Mouse (Mus musculus) liver, adult 2 months (tissue): ENCODE measurements around the gene Arhgef3. TPM values are rescaled to one million over a fixed set of nuclear protein-coding genes. Genes with fewer than 3 reads are reported as not detected.

Source experiments
- DNase-seq: peaks from one replicate; pipeline ENCODE4 v3.0.0-alpha.2; 2011; ENCODE audit warnings: low read depth, low spot score; ENCODE audit errors: extremely low read depth
- H3K27ac ChIP-seq: fragments of 200-500 bp; replicated peaks from 2 replicates; pipeline ENCODE4 v1.5.1; 2012; ENCODE audit warnings: low read depth, mild to moderate bottlenecking, control low read depth, inconsistent platforms, low read length; ENCODE audit not compliant: insufficient read depth
- H3K27me3 ChIP-seq: fragments of 200-500 bp; 2 replicates; pipeline ENCODE4 v1.6.1; 2012; ENCODE audit warnings: mild to moderate bottlenecking, moderate library complexity, low read length, inconsistent platforms; ENCODE audit not compliant: control insufficient read depth, insufficient read depth
- H3K36me3 ChIP-seq: fragments of 200-500 bp; 2 replicates; pipeline ENCODE4 v1.6.1; 2012; ENCODE audit warnings: low read length, inconsistent platforms; ENCODE audit not compliant: control insufficient read depth, insufficient read depth
- H3K4me1 ChIP-seq: fragments of 200-500 bp; 2 replicates; pipeline ENCODE4 v1.6.1; 2011; ENCODE audit warnings: low read length; ENCODE audit not compliant: control insufficient read depth, insufficient read depth
- H3K4me3 ChIP-seq: fragments of 200-500 bp; 2 replicates; pipeline ENCODE4 v1.5.1; 2011; ENCODE audit warnings: low read depth, mild to moderate bottlenecking, control low read depth, low read length, moderate library complexity; ENCODE audit not compliant: insufficient read depth
- H3K79me2 ChIP-seq: fragments of 200-500 bp; 2 replicates; pipeline ENCODE4 v1.6.1; 2012; ENCODE audit warnings: inconsistent platforms, mild to moderate bottlenecking, low read length, moderate library complexity; ENCODE audit not compliant: control insufficient read depth, insufficient read depth
- H3K9ac ChIP-seq: fragments of 200-500 bp; 2 replicates; pipeline ENCODE4 v1.6.1; 2012; ENCODE audit warnings: low read depth, mild to moderate bottlenecking, control low read depth, inconsistent platforms, low read length
- CTCF ChIP-seq: fragments of 200-500 bp; IDR thresholded peaks from 2 replicates; pipeline ENCODE4 v1.5.1; 2011; ENCODE audit warnings: low read depth, low read length, control low read depth
- POLR2A ChIP-seq: fragments of 200-500 bp; IDR thresholded peaks from 2 replicates; pipeline ENCODE4 v1.6.1; 2011; ENCODE audit warnings: low read length, control low read depth; ENCODE audit not compliant: insufficient read depth; ENCODE audit errors: extremely low read depth
- WGBS: fragments of 180-500 bp; shearing (Covaris S2); methylation state at CpG from one replicate; pipeline ENCODE4 v1.1.7; 2018; 5-methylcytosine and 5-hydroxymethylcytosine counted together
- polyA plus RNA-seq: library from polyadenylated mRNA; depleted of rRNA; stranded (reverse); fragments of >200 nt; gene quantifications from 2 replicates; pipeline ENCODE4 v1.2.3, GENCODE M21; 2012
- total RNA-seq: library from RNA; depleted of rRNA; stranded (reverse); fragments of >200 nt; gene quantifications from 2 replicates; pipeline ENCODE4 v1.2.3, GENCODE M21; 2014

The Arhgef3 gene
- total and polyA plus RNA-seq, 2 experiments = 6.4 to 19.3 TPM

GRCm38 (mm10) chr14:27182059-27182458 is 67.4 kb downstream of the Arhgef3 start:
- TF ChIP-seq POLR2A (no peak), CTCF (no peak)
- Histone ChIP-seq H3K4me3 (no peak overlapping the region), H3K79me2 (no peaks in the 10 kb centered on the region), H3K9ac (no peak overlapping the region), H3K4me1 (peaks cover 23% of the 10 kb centered on the region), H3K27me3 (no peaks in the 10 kb centered on the region), H3K27ac (peak overlapping the region; percentile 57), H3K36me3 (no peaks in the 10 kb centered on the region)
- peak; percentile 61 for DNase-seq
- 10% methylated on average over 11 of the region's 11 CpGs for WGBS

DNA sequence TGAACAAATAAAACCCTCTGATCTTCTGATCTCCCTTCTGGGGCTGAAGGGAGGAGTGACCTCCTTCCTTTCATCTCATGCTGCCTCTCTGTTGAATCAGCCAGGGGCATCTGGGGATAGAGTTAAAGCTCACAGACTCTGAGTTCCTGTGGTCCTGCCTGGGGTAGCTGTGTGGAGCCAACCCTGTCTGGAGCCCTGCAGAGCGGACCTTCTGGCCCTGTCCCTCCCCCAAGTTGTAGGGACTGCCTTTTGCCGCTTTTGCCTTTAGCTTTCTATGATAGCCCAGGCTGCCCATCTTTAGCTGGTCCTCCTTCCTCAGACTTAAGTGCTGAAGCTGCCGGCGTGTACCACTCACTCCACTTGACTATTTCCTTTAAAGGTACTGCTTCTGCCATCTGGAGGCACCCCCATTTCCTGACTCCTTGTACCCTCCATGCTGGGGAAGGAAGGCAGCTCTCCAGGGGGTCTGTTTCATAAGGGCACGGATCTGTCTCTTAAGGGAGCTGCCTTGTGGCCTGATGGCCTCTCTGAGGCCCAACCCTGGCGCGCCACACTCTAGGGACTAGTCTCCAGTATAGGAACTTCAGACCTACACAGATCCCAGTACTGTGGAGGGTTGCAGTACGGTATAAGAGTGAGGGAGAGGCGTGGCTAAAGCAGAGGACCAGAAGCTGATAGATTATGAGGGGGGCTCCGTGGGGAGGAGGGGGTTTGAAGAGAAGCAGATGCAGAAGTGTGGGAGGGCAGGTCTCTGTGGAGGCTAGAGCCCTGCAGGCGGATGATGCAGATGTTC is 68.1 kb downstream of the Arhgef3 start:
- peak overlapping the region; percentile 11; the same call in 1 of the 2 replicates for H3K27ac ChIP-seq
- H3K79me2 ChIP-seq = no peaks in the 10 kb centered on the region; the same call in 1 of the 2 replicates
- H3K9ac ChIP-seq = no peak overlapping the region
- DNase-seq = no peak
- no peak for TF ChIP-seq CTCF
- no peak for TF ChIP-seq POLR2A
- peaks cover 23% of the 10 kb centered on the region for H3K4me1 ChIP-seq
- no peaks in the 10 kb centered on the region for H3K36me3 ChIP-seq
- 58% methylated on average over 11 of the region's 11 CpGs for WGBS
- H3K27me3 ChIP-seq = no peaks in the 10 kb centered on the region
- no peak overlapping the region for H3K4me3 ChIP-seq

DNA sequence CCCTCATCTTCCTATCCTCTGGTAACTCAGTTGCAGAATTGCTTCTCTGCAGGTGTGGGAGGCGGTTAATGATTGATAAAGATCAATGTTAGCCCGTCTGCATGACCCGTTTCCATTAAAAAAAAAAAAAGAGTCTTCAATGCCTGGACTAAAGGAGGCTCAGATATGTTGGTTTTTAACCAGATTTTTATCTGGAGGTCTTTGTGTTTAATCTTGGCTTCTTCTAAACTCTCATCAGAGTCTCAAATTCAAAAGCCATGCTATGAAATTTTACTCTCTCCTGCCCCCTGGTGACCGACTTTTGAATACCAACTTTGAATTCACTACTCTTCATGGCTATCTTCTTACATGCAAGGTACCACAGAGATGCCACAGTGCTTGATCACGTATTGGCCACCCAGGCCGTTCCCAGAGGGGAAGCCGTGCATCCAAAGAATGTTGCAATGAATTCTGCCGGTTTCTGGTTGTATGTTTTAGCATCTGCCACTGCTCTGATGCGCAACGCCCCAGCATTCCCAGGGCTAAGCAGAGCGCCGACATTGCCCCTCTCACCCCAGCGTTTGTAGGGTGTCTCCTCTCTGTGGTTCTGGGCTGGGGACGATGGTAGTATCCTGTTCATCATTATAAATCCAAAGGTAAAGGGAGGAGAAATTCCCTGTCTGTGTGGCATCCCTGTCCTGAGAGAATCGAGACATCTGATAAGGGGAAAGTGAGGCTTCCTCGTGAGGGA is 69.0 kb downstream of the Arhgef3 start:
- peak; percentile 69 for DNase-seq

DNA sequence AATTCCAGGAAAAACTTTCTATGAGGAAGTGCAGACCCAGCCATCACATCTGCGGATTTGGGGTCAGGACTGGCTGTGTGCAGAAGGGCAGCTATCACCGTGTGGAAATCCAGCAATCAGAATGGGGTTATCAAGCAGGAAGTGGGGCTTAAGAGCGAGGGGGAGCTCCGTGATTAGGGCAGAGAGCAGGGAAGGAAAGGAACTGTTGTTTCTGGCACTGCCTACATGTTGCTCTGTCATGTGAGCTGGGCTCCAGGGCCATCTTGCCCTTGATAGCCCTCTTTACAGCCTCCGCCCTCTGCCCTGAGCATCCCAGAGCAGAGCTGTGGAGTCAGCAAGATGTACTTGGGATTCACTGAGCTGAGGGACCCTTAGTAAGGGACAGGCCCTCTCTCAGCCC is 71.2 kb downstream of the Arhgef3 start:
- Histone ChIP-seq H3K4me3 (no peak overlapping the region), H3K9ac (no peak overlapping the region), H3K4me1 (peaks cover 24% of the 10 kb centered on the region), H3K79me2 (no peaks in the 10 kb centered on the region; the same call in 1 of the 2 replicates), H3K36me3 (no peaks in the 10 kb centered on the region), H3K27me3 (no peaks in the 10 kb centered on the region), H3K27ac (peak overlapping the region; percentile 40)
- TF ChIP-seq POLR2A (no peak), CTCF (no peak)
- 75% methylated on average over 5 of the region's 5 CpGs for WGBS
- DNase-seq = no peak

More for the DNA sequence above, 69.0 kb downstream of the Arhgef3 start:
- H3K4me3 ChIP-seq = no peak overlapping the region
- no peak overlapping the region for H3K9ac ChIP-seq
- H3K27ac ChIP-seq = no peak overlapping the region
- no peak for TF ChIP-seq CTCF
- no peak for TF ChIP-seq POLR2A
- H3K36me3 ChIP-seq = no peaks in the 10 kb centered on the region
- H3K79me2 ChIP-seq = no peaks in the 10 kb centered on the region; the same call in 1 of the 2 replicates
- no peaks in the 10 kb centered on the region for H3K27me3 ChIP-seq
- H3K4me1 ChIP-seq = peaks cover 21% of the 10 kb centered on the region
- 50% methylated on average over 16 of the region's 16 CpGs for WGBS

DNA sequence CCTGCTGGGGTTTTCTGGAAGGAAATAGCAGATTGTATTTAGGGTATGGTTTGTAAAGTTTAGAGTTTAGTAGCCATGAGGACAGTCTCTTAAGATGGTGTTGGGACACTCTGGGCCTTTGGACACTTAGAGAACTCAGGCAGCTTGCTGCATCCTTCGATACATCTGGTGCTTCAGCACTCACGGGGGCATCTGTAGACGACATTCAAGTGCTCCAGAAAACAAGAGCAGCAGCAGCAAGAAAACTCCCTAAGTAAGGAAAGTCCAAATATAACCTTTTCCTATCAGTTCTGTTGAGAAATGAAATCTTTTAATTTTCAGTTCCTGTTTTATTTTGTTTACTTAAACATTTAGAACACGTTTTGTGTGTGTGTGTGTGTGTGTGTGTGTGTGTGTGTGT is 71.9 kb downstream of the Arhgef3 start:
- Histone ChIP-seq H3K4me1 (peaks cover 24% of the 10 kb centered on the region), H3K4me3 (no peak overlapping the region), H3K27ac (peak overlapping the region; percentile 40), H3K9ac (no peak overlapping the region), H3K36me3 (no peaks in the 10 kb centered on the region), H3K27me3 (no peaks in the 10 kb centered on the region), H3K79me2 (no peaks in the 10 kb centered on the region; the same call in 1 of the 2 replicates)
- 53% methylated on average over 4 of the region's 4 CpGs for WGBS
- TF ChIP-seq POLR2A (no peak), CTCF (no peak)
- DNase-seq = no peak
